Mouse (Mus musculus) neural tube, embryonic 10.5 days (tissue): ENCODE results near the gene Camta1.

ENCODE experiments used
- DNase-seq: peaks from one replicate; pipeline ENCODE4 v3.0.0-alpha.2; 2017; ENCODE audit warnings: low spot score; ENCODE audit errors: extremely low spot score

Camta1 gene

GRCm38 (mm10) chr4:150956369-150957105 lies 905.1 kb downstream of the Camta1 start:
- no peak for DNase-seq

GRCm38 (mm10) chr4:150950972-150951371 lies 910.7 kb downstream of the Camta1 start:
- no peak for DNase-seq

GRCm38 (mm10) chr4:150944707-150945106 lies 917.0 kb downstream of the Camta1 start:
- no peak for DNase-seq

- no peak for DNase-seq
These were observed 921.6 kb downstream of the Camta1 start for GRCm38 (mm10) chr4:150939991-150940651.

GRCm38 (mm10) chr4:150938063-150938452 lies 923.6 kb downstream of the Camta1 start:
- no peak for DNase-seq

GRCm38 (mm10) chr4:150937293-150938062 lies 924.2 kb downstream of the Camta1 start:
- no peak for DNase-seq

- no peak for DNase-seq
These were observed 928.2 kb downstream of the Camta1 start for GRCm38 (mm10) chr4:150933503-150933902.

- no peak for DNase-seq
These were observed 933.9 kb downstream of the Camta1 start for GRCm38 (mm10) chr4:150927789-150928188.

- DNase-seq: no peak
These were observed 934.6 kb downstream of the Camta1 start for GRCm38 (mm10) chr4:150926924-150927705.

- DNase-seq: peak; percentile 53
These were observed 935.8 kb downstream of the Camta1 start for GRCm38 (mm10) chr4:150925923-150926322.

- DNase-seq: no peak
These were observed 936.7 kb downstream of the Camta1 start for GRCm38 (mm10) chr4:150924936-150925335.

- DNase-seq: no peak
These were observed 937.4 kb downstream of the Camta1 start for GRCm38 (mm10) chr4:150924308-150924707.

- no peak for DNase-seq
These were observed 940.5 kb downstream of the Camta1 start for GRCm38 (mm10) chr4:150921206-150921605.

GRCm38 (mm10) chr4:150917336-150918027 lies 944.2 kb downstream of the Camta1 start:
- no peak for DNase-seq

- no peak for DNase-seq
These were observed 946.3 kb downstream of the Camta1 start for GRCm38 (mm10) chr4:150915181-150915906.

- DNase-seq: peak; percentile 96
These were observed 947.4 kb downstream of the Camta1 start, which contains the start of the genes Park7 and Tnfrsf9 for GRCm38 (mm10) chr4:150914290-150914733. Park7 (minus strand) TSS chr4:150914437. Tnfrsf9 (plus strand) TSS chr4:150914562.

- peak; percentile 18 for DNase-seq
These were observed 947.9 kb downstream of the Camta1 start for GRCm38 (mm10) chr4:150913743-150914142.

- DNase-seq: no peak
These were observed 951.3 kb downstream of the Camta1 start for GRCm38 (mm10) chr4:150910164-150910951.
